ENCODE assay signal across 31 mouse cellular contexts in genomic region chr13:49771536-49771935, GRCm38 (mm10). TPM values are rescaled to one million over a fixed set of nuclear protein-coding genes. Genes with fewer than 3 reads are reported as not detected.
"Had no signal": no experiment of that assay in that cellular context is flagged by ENCODE, and none has a peak within 500 bp of the region (broad histone marks: within the 10 kb centered on the region; RNA-seq: fewer than 3 reads in every experiment).

No protein-coding gene starts in this region.

RNA-seq across cellular contexts. Expression of gene Gm30302, which starts 27.3 kb away (rescaled TPM):
- total RNA-seq: hematopoietic stem cell, adult 5-6 weeks; hindbrain, postnatal 0 days; layer of hippocampus, adult 18-20 months; layer of hippocampus, adult 8-10 months; layer of hippocampus, postnatal 10 days; layer of hippocampus, postnatal 14 days; layer of hippocampus, postnatal 25 days; layer of hippocampus, postnatal 36 days; left cerebral cortex, adult 18-20 months; left cerebral cortex, adult 2 months had no signal
- polyA plus RNA-seq: heart, embryonic 12.5 days; heart, embryonic 13.5 days; heart, embryonic 15.5 days; heart, embryonic 16.5 days; hindbrain, embryonic 10.5 days; hindbrain, embryonic 11.5 days; hindbrain, embryonic 12.5 days; hindbrain, embryonic 13.5 days; hindbrain, embryonic 15.5 days; hindbrain, embryonic 16.5 days; hindbrain, postnatal 0 days; inflammation-experienced regulatory T-cells, adult 6 months; intestine, embryonic 14.5 days; intestine, embryonic 15.5 days; intestine, embryonic 16.5 days; intestine, postnatal 0 days; kidney, adult 2 months; kidney, embryonic 14.5 days; kidney, embryonic 15.5 days; kidney, embryonic 16.5 days; kidney, postnatal 0 days; large intestine, adult 2 months had no signal
